Mouse (Mus musculus): Measurements from ENCODE around the gene Pknox2.

Pknox2 gene

DNA sequence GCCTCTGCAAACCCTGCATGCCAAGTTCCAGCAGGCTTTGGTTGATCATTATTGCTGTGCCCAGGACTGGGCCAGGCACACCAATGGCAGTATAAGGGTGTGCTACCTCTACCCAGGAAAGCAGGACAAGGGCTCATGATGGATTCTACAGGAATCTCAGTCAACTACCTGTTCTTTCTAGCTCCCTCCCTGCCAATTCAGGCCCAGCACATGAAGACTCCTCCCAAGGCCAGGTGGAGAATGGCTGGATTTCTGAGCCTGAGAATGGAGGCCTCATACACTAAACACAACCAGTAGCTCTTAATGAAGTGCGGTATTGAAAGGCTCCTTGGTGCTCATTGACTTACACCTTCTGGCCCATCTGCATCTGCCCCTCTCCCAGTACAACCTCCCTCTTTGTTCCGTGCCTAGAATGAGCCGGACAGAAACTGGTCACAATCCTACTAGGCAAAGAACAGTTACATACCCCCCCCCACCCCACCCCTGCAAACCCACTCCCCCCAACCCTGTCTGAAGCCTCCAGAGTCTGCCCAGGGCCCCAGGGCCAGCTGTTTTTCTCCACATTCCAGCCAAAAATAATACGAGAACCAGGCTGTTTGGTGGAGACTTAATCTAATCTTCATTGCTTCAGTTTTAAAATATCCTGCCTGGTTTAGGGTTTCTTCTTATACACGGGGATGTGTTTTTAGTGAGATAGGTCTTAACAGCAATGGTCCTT is 6.6 kb downstream of the Pknox2 start:
- no peak for DNase-seq (ENCODE audit: low read depth, low spot score)

DNA sequence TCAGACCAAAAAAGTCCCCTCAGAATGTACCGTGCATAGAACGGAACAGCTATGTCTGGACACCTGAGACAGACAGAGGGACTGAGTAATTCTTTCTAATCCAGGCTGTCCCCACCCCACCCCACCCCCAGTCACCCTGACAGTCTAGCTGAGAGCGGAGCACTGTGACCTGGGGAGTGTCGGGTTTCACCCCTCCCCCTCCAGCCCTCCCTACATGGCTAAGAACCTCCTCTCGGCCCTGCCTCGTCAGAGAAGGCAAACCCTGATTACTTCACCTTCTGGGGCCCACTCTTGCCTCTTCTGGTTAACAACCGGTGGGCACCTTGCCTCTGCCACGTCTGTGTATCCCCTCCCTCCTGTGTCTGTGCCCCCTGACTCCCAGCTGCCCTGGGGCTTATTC is 7.7 kb downstream of the Pknox2 start:
- DNase-seq (ENCODE audit: low read depth, low spot score) = peak; percentile 67

DNA sequence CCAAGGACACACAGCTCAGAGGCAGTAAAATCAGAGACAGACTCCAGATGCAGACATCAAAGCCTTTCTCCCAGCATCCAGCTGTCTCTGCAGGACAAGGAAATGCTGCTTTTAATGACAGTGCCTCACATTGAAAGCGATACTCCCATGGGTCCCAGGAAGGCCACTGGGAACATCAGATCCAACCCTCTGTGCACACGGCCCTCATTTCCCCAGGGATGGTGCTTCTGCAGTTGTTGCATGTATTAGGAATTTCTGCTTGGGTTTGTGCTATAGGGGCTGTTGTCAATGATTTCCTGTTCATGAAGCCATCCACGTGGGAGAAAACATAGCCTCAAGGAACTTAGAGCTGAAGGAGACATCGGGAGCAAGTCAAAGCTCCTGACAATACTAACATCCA is 8.3 kb downstream of the Pknox2 start:
- no peak for DNase-seq (ENCODE audit: low read depth, low spot score)

DNA sequence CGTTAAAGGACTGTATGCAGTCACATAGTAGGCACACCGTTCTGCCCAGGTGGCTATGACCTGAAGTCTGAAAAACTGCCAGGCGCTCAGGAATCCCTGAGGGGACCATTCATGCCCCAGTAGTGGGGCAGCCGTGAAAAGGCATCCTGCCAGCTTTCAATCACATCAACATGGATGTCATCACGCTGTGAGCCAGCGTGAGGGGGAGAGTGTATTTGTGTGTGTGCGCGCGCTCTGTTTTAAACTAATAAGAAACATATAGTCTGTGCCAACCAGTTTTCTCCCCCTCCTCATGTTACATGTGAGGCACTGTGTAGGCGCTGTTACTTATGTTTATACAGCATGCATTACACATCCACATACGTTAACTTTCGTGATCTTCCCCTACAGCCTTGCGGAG is 10.9 kb downstream of the Pknox2 start:
- no peak for DNase-seq (ENCODE audit: low read depth, low spot score)

DNA sequence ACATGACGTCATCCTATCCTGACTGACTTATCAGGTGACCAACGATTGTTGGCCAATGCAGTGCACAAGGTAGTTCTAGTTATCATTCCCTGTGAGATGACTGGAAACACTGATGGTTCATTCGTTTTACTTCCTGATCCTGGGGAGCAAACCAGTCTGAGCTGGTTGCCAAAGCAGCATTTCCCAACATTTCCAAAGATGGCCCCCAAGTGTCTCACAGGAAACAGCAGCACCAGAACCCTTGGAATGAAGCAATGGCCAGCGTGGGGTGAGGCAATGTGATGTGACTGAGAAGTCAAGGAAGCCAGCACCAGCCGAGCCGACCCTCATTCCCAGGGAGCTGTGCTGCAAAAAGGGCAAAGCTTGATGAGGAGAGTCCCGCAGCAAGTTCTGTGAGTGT is 13.7 kb downstream of the Pknox2 start:
- no peak for DNase-seq (ENCODE audit: low read depth, low spot score)

DNA sequence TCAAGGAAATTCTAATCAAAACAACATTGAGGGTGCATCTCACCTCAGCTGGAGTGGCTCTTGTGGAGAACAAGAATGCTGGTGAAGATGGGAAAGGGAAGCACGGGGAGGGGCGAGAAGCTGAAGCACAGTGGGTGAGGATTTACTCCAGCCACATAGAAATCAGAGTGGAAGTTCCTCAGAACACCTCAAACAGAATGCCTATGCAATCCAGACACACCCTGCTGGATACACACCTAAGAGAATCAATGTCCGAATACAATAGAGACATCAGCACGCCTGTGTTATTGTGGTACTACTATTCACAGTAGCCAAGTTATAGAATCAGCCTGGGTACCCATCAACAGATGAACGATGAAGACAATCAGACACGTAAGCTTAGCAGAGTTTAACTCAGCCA is 18.2 kb downstream of the Pknox2 start:
- DNase-seq (ENCODE audit: low read depth, low spot score) = no peak

DNA sequence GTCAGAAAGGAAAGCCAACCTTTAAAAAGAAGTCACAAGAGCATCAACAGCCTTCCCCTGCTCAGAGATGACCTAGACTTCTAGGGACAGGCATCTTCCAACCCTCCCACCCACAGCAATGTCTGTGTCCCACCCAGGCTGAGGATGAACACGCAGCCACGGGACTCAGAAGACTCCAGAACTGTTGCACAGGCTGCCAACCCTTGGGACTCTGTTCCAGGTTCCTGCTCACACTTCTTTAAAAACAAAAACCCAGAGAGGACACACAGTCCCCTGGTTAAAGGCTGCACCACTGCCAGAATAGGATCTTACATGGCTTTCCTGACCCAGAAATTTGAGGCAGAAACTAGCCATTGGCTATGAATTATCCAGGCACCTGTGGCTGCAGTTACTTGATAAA is 21.0 kb downstream of the Pknox2 start:
- no peak for DNase-seq (ENCODE audit: low read depth, low spot score)

DNA sequence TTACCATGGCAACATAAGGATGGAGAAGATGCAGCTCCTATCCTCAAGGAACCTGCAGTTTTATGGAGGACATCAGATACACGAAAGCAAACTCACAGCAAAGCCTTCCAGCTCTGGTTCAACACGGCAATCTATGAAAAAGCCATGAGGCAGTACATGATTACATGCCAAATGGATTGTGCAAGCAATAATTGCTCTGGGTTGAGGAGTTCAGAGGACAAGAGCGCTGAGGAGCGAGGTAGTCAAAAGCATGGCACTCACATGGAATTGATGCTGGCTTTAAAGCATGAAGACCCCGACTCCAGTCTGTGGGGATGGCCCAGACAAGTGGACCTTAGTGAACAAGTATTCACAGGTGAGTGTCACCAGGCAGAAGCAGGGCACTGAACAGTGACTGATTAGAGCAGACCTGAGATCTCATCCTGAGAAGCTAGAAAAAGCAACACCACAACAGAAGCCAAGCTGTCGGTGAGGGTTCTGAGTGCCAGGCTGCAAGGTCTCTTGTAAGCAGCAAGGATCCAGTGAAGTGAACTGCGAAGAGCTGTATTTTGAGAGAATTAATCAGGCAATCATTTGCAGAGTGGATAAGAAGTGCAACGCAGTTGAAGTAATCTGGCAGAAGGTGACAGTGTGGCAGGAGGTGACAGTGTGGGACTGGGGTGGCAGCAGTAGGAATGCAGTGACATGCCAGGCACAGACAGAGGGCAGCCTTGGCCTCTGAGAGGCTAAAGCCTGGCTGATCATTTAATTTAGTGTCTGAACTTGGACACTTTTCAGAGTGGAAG is 22.3 kb downstream of the Pknox2 start:
- no peak for DNase-seq (ENCODE audit: low read depth, low spot score)

DNA sequence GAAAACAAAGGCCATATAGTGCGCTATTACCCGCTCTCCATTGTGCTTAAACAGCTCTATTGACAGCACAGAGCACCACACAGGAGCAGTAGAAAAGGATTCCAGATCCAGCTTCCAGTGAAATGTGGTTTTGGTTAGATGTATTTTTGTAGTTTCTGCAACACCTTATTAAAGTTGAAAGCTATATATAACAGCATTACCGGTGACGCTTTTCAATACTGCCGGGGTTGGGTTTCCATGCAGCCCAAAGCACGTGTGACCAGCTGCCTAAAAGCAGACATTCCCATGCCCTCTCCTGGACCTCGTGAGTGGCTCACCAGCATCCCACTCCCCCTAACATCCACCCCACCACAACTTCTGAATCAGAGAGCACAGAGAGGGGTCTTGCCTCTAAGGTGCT is 23.8 kb downstream of the Pknox2 start:
- DNase-seq (ENCODE audit: low read depth, low spot score) = peak; percentile 72

DNA sequence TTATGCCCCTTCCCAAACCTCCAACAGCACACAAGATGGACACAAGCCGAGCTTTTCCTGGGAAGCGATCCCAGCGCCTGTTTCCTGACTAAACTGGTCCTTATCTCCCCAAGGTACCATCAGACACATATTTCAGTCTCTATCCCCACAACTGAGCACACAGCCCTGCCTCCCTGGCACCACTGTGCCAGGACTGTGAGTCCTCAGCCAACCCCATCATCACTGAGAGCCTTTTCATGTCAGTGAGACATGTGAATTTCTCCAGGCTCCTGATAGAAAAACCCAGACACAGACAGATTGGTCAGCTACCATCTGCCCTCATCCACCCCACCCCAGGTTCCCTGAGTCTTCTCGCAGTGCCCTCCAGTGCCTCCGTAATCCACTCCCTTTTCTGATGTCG is 24.2 kb downstream of the Pknox2 start:
- no peak for DNase-seq (ENCODE audit: low read depth, low spot score)

DNA sequence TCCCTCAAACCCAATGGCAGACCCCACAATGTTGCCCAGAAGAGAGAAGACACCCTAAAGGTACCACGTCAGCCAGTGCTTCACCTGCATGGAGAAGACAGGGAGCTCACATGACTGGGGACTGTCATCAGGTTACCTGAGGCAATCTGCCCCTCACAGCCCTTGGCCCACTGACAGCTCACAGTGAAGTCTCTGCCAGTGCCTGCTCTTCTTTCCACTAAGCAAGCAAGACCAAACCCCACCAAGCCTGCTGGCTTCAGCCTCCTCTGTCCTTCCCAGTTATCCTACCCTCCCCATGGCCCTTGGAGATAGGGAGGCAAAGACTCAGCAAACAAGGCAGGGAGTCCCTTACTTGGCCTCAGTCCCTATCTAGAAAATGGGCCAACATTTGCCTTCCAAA is 24.8 kb downstream of the Pknox2 start:
- no peak for DNase-seq (ENCODE audit: low read depth, low spot score)

DNA sequence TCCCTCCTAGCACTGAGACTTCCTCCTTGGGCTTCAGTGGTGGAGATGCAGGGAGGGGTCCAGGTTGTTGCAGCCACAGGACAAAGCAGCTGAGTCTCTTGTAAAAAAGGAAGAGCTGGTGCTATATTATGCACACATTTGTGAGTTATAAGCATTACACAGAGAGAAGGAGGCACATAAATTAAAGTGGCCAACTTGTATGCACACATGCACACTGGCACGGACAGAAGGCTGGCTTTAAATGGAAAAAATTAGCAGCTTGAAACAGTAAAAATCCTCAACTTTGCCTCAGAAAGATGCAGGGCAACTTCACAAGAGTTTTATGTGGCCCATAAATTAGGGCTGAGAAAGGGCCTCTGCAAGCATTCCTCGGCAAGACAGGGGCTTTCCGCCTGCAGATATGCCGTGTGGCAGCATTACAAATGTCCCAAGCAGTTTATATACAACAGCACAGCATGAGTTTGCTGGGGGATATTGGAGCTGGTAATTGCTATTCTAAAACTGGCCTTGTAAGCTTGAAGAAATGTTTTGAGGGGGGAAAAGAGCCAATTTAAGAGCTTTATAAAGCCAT is 25.4 kb downstream of the Pknox2 start:
- peak; percentile 79 for DNase-seq (ENCODE audit: low read depth, low spot score)

DNA sequence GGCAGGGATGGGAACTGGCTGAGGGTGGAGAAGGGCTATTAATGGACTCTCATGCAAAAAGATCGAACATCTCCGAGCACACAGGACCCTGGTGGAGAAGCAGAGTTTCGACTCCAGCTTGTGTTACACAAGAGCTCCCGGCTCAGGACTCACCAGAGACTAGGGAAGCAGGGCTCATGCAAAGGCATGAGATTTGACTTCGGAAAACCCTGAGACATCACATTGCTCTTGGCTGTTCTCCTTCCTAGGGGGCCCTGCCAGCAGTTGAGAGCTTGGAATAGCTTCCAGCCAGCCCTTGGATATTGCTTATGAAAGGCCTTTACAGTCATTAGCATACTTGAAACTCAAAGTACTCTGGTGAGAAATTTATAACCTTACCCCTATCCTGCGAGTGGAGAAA is 26.4 kb downstream of the Pknox2 start:
- DNase-seq (ENCODE audit: low read depth, low spot score) = no peak

DNA sequence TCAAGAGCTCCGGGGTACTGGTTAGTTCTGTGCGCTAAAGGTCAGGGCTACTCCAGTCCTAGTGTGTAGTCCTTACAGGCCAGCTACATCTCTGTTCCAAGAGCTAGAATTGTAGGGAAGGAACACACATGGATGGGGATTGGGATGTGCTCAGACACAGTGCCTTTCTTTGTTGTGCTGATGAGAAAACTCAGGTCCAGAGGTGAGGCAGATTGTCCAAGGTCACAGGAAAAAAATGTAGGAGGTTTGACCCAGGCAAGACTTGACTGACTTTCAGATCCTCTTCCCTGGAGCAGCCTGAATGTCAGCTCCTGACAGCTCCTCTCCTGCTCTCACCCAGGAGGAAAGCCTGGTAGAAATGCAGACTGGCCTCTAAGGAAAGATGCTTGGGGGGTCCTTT is 29.7 kb downstream of the Pknox2 start:
- no peak for DNase-seq (ENCODE audit: low read depth, low spot score)

DNA sequence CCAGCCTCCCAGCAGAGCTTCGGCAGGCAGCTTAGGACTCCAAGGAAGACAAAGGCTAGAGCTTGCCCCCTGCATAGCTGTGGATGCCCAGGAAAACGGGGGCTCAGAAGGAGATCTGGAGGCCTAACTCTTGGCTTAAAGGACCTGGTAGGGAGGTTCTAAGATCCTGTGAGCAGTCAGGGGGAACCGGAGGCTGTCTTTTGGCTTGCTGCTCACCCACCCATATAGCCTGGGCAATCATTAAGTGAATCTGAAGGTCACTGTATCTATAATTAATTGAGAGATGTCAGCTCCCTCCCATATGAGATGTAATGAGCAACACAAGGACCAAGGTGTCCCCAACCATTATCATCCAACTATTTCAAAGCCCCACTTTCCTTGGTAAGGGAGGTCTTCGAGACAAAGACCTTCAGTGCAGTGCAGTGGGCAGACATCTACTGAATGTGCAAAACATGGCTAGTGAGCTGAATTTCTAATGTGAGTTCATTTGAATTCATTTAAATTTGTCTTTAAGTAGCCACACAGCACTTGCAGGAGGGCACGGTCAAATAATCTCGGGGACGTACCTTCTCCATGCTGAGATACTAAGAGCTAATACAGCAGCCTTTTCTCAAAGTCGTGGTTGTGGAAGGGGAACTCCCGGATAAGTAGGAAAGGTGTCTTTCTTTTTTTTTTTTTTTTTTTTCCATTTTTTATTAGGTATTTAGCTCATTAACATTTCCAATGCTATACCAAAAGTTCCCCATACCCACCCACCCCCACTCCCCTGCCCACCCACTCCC is 30.4 kb downstream of the Pknox2 start:
- DNase-seq (ENCODE audit: low read depth, low spot score) = no peak

DNA sequence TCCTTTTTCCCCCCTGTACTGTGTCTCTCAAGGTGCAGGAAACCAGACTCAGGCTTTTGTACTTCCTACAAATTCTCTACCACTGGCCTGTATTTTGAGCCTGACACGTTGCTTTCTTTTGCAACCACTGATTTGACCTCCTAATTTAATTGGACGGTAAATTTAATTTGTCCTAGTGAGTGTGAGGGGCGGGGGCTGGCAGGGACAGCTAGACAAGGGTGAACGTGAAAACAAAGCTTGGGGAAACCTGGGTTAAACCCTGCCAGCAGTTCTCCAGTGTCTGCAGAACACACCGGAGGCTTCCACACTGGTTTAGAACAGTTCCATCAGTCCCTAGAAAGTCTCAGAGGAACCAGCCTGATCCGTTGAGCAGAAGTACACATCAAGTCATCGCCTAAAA is 31.4 kb downstream of the Pknox2 start:
- DNase-seq (ENCODE audit: low read depth, low spot score) = no peak

DNA sequence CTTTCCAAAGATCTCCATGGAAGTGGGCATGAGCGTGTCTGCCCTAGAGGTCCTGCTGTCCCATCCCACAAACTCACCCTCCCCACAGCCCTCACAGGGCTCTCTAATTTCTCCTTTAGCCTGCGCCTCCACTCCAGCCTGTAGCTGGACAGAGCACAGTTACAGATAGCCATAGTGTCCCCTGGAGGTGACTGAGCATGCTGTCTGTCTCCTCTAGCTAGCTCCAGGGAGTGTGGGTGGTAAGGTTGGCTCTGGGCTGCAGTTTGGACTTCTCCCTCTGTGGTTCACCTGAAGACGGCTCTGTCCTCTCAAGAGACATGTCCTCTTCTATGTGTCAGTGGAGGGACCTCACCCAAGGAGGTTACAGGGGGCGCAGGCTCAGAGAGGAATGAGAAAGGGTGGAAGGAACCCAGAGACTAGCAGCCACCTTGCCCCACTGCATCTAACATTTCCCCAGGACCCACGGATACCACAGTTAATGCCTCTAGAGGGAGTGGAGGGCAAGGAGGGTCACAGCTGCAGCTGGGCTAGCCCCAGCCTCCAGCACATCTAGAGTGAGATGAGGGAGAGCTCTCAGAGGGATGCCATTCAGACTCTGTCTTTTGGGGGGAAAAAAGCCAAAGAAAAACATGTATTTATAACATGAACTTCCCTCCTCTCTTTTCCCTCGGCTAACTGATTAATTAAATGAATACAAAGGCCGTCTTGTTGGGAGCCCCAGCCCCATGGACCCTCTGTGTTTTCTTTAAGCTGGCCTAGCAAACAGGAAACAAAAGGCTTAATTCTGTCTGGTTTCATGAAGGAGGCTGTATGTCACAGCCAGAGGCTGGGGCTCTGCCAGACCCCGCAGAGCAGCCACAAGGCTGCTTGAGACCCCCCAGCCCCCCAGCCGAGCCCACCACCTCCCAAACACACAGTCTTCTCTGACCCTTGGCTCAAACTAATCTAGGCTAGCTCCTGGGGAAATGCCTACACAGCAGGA is 32.6 kb downstream of the Pknox2 start:
- peak; percentile 64 for DNase-seq (ENCODE audit: low read depth, low spot score)

DNA sequence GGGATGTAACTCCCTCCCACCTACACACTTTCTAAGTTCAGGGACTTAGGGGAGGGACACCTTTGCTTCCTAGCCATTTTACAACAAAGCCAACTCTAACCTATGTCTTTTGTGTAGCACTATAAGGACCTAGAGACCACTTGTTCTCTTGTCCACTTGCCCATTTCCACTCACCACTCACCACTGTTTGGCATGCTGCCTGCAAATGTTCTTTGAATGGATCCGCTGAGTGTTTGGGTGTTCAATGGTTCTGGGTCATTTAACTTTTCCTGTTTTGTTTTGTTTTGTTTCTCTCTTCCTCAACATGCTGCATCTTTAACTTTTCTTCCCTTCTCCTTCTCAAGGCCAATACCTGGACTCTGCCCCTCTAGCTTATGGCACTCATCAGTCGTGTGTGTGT is 39.7 kb downstream of the Pknox2 start:
- no peak for DNase-seq (ENCODE audit: low read depth, low spot score)

DNA sequence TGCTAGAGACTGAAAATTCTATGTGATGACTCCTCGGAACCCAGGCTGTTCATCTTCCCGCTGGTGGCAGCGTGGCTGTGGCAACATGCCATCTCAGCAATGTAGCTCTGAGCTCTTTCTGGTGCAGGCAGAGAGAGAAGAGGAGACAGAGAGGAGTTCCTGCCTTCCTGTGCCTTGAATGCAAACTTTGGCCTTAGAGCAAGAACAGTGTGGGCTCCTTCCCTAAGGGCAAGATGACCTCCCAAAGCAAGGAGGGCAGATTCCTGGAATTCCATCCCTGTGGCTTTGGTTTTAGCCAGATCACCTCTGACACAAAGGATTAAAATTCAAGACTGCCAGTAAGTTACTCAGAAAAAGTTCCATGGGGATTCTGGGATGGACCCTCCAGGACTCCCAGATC is 40.4 kb downstream of the Pknox2 start:
- no peak for DNase-seq (ENCODE audit: low read depth, low spot score)

DNA sequence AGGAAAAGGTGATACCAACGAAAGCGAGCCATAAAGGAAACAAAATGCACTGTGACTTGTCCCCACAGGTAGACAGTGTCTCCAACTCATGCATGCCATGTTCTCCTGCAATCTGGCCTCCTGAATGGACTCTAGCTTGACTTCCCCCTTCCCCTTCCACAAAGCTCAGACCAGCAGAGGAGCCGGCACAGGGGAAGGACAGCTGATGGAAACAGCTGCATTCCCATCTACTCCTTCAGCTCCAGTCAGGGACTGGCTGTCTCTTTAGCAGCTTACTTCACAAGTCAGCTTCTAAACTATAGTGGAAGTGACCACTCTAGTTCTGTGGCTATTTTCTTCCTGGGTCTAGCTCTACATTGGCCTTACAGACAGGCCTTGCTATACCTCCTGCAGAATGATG is 43.0 kb downstream of the Pknox2 start:
- no peak for DNase-seq (ENCODE audit: low read depth, low spot score)

DNA sequence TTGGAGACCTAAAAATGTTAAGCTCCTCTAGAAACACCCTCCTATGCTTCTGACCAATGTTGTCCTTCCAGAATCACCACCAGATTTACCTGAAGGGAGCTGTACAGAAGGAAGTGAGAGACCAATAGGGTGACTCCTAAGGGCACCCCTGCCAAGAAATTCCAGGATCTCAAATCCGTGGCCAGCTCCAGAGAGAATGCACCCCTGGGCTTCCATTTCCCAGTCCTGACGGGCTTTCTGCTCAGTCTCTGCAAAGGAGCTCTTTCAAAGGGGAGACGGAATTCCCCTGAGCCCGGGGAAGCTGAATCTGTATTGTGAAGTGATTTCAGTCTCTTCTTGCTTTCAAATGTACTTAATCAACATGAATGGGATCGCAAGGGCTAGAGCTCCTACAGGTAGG is 43.4 kb downstream of the Pknox2 start:
- DNase-seq (ENCODE audit: low read depth, low spot score) = no peak

All from forelimb bud, embryonic 11.5 days (tissue).